Mouse (Mus musculus) olfactory bulb, adult 2 months (tissue): ENCODE data around the gene Ppm1l. TPM values are rescaled to one million over a fixed set of nuclear protein-coding genes. Genes with fewer than 3 reads are reported as not detected.
"Not testable (repeated sequence)": the region's sequence is repeated elsewhere in the genome, so short reads cannot be mapped to it uniquely, and the experiment has no call there.

ENCODE experiments used
- H3K27ac ChIP-seq: fragments of 200-500 bp; 2 replicates; pipeline ENCODE4 v1.5.1; 2012; ENCODE audit warnings: low read depth, low read length; ENCODE audit not compliant: insufficient read depth
- H3K4me1 ChIP-seq: fragments of 200-500 bp; 2 replicates; pipeline ENCODE4 v1.6.1; 2012; ENCODE audit warnings: low read length; ENCODE audit not compliant: control insufficient read depth, insufficient read depth
- H3K4me3 ChIP-seq: fragments of 200-500 bp; 2 replicates; pipeline ENCODE4 v1.5.1; 2012; ENCODE audit warnings: mild to moderate bottlenecking, low read depth, low read length, moderate library complexity; ENCODE audit not compliant: insufficient read depth
- CTCF ChIP-seq: fragments of 200-500 bp; IDR thresholded peaks from 2 replicates; pipeline ENCODE4 v1.5.1; 2012; ENCODE audit warnings: low read depth, mild to moderate bottlenecking, low read length, moderate library complexity; ENCODE audit not compliant: insufficient read depth
- POLR2A ChIP-seq: fragments of 200-500 bp; IDR thresholded peaks from 2 replicates; pipeline ENCODE4 v1.6.1; 2012; ENCODE audit warnings: mild to moderate bottlenecking, low read depth, low read length, moderate library complexity; ENCODE audit not compliant: insufficient read depth
- WGBS: fragments of 180-500 bp; shearing (Covaris S2); methylation state at CpG from one replicate; pipeline ENCODE4 v1.1.7; 2018; 5-methylcytosine and 5-hydroxymethylcytosine counted together
- polyA plus RNA-seq: library from polyadenylated mRNA; stranded (reverse); fragments of >200 nt; gene quantifications from 2 replicates; pipeline ENCODE4 v1.2.4, GENCODE M21; 2012; ENCODE audit warnings: low replicate concordance; ENCODE audit not compliant: missing spikeins, insufficient read depth, insufficient read length

The Ppm1l gene
- polyA plus RNA-seq, 1 experiment = not detected

DNA sequence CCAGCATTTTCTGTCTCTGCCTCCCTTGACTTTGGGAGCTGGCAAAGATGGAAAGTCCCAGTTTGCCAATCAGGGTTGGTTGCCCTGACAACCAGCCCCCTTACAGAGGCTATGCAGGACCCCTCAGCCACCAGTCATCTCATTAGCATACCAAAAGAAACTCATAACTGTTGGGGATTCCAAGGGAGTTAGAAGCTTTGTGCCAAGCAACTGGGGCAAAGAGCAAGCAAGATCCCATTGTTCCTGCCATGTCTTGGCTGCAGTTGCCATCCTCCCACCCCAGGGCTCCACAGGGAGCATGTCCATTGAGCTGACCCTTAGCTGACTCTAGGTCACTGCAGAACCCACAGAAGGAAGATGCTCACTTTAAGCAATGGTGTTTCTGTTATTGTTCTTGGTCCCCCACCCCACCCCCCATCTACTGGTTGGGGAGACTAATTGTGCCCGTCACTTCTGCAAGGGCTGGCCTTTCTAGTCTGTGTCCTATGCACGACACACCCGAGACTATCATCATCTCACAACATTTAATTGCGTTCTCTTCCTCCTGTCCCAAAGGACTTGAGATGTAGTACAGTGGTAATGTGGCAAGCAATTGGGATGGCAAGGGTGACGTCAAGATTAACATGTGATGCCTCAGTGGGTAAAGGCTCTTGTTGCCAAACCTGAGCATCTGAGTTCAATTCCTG lies 89.7 kb downstream of the Ppm1l start:
- 76% methylated on average over 5 of the region's 5 CpGs for WGBS
- TF ChIP-seq CTCF = no peak
- Histone ChIP-seq H3K4me3 (no peak overlapping the region), H3K27ac (no peak overlapping the region), H3K4me1 (peaks cover 9% of the 10 kb centered on the region)

GRCm38 (mm10) chr3:69408064-69408463 lies 91.4 kb downstream of the Ppm1l start:
- Histone ChIP-seq H3K4me1 (peaks cover 13% of the 10 kb centered on the region), H3K4me3 (no peak overlapping the region), H3K27ac (no peak overlapping the region)
- WGBS = 96% methylated on average over 3 of the region's 3 CpGs
- TF ChIP-seq CTCF = no peak
- no peak for TF ChIP-seq POLR2A

DNA sequence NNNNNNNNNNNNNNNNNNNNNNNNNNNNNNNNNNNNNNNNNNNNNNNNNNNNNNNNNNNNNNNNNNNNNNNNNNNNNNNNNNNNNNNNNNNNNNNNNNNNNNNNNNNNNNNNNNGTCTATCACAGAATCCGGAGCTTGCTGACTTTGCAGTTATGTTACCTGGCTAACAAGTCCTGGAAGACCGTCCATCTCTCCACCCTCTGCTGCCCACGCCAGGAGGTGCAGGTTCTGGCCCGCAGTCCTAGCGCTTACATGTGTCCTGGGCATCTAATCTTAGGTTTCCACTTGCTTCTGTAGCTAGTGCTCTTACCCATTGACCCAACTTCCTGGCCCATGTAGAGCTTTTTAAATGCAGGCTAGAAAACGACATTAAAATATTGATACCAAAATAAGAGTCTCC lies 99.5 kb downstream of the Ppm1l start:
- H3K27ac ChIP-seq = no peak overlapping the region
- TF ChIP-seq POLR2A (no peak), CTCF (no peak)
- no peak overlapping the region for H3K4me3 ChIP-seq
- peaks cover 7% of the 10 kb centered on the region for H3K4me1 ChIP-seq
- 86% methylated on average over 6 of the region's 6 CpGs for WGBS

DNA sequence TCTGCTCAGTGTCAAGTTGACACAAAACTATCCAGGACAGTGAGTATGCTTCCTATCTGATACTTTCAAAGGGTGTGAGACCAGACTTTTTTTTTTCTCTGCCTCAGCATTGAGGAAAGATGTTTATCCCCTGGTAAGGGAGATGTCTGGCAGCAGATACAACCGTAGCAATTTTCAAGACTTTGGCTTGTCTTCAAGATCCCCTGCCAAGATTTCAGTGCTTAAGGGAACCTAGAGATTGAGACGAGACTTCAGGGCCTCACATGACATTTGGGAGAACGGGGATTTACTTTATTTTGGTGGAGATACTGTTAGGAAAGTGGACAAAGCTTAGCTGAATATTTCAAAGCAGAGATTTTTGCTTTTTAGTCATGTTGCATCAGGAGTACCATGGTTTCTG lies 106.1 kb downstream of the Ppm1l start:
- TF ChIP-seq POLR2A = no peak
- no peak for TF ChIP-seq CTCF
- Histone ChIP-seq H3K27ac (no peak overlapping the region), H3K4me3 (no peak overlapping the region), H3K4me1 (0 out of 2 replicates have a peak, but pooled peaks cover 4% of the 10 kb centered on the region)
- 39% methylated on average over 3 of the region's 3 CpGs for WGBS

- 44% methylated on average over 4 of the region's 4 CpGs for WGBS
These were observed 106.7 kb downstream of the Ppm1l start for GRCm38 (mm10) chr3:69423371-69423770.

DNA sequence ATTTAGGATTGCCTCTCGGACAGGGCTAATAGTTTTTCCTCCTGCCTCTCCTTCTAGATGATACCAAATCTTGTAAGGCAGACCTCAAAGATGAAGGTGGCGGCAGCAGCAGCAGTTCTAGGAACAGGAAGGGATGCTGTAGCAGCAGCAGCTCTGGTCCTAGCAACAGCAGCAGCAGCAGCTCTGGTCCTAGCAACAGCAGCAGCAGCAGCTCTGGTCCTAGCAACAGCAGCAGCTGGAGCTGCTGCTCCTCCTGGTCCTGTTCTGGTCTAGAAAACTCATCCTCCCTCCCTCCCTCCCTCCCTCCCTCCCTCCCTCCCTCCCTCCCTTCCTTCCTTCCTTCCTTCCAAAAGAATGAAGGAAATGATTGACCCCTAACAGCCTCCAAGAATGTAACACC lies 108.1 kb downstream of the Ppm1l start:
- not testable (repeated sequence) for H3K4me3 ChIP-seq, H3K4me1 ChIP-seq, H3K27ac ChIP-seq
- WGBS = 80% methylated on average over 2 of the region's 2 CpGs

More at GRCm38 (mm10) chr3:69423371-69423770, 106.7 kb downstream of the Ppm1l start:
- Histone ChIP-seq H3K4me3 (no peak overlapping the region), H3K27ac (no peak overlapping the region), H3K4me1 (0 out of 2 replicates have a peak, but pooled peaks cover 4% of the 10 kb centered on the region)
- TF ChIP-seq POLR2A = no peak

DNA sequence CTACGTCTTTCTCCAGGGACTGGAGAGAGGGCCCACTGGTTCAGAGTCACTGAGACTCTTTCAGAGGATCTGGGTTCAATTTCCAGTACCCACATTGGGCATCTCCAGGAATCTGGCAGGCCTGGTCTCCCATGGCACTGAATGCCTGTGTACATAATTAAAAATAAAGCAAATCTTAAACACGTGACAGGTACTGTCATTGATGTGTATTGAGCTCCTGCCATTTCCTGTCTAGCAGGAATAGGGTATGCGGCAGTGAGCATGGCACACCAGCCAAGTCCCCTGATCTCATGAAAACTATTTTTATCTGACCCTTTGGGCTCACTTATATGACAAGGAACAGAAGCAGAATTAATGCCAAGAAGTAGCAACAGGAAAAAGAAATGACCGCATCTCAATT lies 110.6 kb downstream of the Ppm1l start:
- H3K4me3 ChIP-seq = no peak overlapping the region
- WGBS = 86% methylated on average over 4 of the region's 4 CpGs

GRCm38 (mm10) chr3:69428221-69428620 lies 111.6 kb downstream of the Ppm1l start:
- TF ChIP-seq POLR2A (no peak), CTCF (no peak)
- 69% methylated on average over 3 of the region's 3 CpGs for WGBS
- no peak overlapping the region for H3K27ac ChIP-seq
- H3K4me1 ChIP-seq = peaks cover 8% of the 10 kb centered on the region
- no peak overlapping the region for H3K4me3 ChIP-seq

More for the DNA sequence above, 110.6 kb downstream of the Ppm1l start:
- Histone ChIP-seq H3K27ac (no peak overlapping the region), H3K4me1 (peaks cover 8% of the 10 kb centered on the region)
- TF ChIP-seq POLR2A (no peak), CTCF (no peak)

DNA sequence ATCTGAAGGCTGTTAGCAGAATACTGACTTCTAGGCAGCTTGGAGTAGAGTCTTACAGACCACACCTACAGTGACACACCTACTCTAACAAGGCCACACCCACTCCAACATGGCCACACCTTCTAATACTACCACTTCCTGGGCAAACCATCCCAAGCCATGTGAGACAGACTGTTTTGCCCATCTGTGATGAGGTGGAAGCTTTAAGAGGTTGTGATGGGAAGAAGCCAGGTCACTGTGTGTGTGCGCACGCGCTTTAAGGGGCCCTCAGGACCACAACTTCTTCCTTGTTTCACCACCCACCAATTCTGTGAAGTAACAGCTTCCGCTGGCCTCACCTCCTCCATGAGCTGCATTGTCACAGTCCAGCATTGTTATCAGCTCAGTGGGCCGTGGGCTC lies 112.7 kb downstream of the Ppm1l start:
- H3K4me1 ChIP-seq = peaks cover 8% of the 10 kb centered on the region
- no peak overlapping the region for H3K4me3 ChIP-seq
- TF ChIP-seq POLR2A (no peak), CTCF (no peak)
- no peak overlapping the region for H3K27ac ChIP-seq
- WGBS = 93% methylated on average over 5 of the region's 5 CpGs

DNA sequence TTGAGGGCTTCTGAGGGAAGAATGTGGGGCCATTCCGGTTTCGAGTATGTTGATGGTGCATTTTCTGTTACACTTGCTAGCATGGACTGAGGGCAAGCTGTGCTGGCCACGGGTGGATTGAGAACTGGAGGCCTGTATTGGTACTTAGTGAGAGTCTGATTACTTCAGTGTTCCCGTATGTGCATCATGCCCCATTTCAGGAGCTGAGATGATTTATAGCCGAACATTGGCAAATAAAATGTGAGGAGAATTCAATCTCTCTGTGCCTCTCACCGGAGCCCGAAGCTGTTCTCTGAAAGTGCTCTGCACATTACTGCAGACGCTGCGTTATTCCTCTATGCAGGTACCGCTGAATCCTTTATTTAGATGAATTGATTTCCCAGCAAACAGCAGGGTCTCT lies 116.9 kb downstream of the Ppm1l start:
- Histone ChIP-seq H3K4me3 (no peak overlapping the region), H3K4me1 (peaks cover 3% of the 10 kb centered on the region), H3K27ac (no peak overlapping the region)
- TF ChIP-seq POLR2A (no peak), CTCF (no peak)
- 89% methylated on average over 10 of the region's 10 CpGs for WGBS
